Mouse (Mus musculus): Measurements from ENCODE around the gene Ccdc85c.

Ccdc85c gene

DNA sequence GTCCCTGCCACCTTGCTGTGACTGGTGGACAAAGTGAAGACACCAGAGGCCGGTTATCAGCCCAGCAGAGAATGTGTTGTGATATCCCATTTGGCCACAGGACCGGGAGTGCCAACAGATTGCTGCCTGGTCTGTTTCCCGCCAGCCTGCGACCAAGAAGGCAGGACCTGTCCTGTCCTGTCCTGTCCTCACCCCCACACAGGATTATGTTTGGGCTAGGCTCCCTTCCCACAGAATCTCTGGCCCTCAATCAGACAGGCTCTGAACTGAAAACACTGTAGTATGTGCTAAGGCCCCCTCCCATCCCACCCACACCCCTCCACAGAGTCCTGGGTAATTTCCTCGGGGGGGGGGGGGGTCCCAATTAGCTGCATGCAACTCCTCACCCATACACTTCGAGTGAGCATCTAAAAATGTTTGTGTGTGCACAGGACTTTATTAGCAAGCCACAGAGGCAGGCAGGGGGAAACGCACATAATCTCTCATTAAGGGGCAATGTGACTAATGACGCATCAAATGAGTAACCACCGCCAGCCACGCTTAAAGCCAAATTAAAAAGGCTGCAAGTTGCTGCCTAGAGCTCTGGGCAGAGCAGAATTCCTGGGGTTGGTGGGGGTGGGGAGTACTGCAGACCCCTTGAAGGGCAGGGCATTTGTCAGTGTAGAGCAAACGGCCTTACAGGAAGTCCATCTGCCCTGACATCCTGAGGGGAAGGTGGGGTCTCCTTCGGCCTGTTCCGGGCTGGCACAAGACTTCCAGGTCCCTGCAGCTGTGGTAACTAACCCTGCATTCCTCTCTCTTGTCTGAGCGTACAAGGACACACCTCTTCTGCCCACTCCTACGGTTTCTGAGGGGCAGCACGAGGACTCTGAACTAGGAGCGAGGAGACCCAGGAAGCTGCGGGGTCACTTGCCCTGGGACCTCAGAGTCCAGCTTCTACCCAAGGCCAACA is 61.9 kb downstream of the Ccdc85c start:
- DNase-seq: no peak

DNA sequence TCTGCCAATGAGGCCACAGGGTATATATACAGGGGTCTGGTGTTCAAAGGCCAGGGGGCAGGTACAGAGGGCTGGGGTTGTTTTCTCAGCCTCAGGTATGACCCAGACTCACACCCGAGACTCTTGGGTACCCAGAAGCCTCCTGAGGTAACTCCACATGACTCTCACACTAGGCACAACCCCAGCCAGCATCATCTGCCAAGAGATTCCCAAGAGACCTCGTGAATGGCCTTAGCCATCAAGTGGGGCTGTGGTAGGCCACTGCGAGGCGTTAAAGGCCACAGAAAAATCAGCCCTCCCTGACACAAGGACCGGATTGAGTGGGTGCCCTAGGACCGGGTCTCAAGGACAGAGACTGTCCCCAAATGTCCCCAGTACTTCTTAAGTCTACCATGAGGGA is 62.7 kb downstream of the Ccdc85c start:
- DNase-seq: no peak

DNA sequence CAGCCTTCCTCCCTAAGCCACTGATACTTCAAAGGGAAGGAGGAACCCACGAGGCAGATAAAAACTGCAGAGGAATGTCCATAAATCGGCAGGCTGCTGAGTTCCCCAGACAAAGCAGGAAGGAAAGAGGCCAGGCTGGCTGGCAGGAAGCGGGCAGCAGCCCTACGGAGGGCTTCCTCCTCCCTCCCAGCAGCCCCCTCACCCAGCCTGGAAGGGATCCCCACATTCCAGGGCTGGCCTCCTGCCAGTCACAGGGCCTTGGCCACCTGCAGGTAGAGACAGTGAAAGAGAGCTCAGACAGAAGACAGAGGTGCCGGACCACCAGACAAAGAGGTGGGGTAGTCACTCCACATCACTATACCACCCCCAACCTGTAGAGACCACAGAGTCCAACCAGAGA is 63.2 kb downstream of the Ccdc85c start:
- DNase-seq: no peak

DNA sequence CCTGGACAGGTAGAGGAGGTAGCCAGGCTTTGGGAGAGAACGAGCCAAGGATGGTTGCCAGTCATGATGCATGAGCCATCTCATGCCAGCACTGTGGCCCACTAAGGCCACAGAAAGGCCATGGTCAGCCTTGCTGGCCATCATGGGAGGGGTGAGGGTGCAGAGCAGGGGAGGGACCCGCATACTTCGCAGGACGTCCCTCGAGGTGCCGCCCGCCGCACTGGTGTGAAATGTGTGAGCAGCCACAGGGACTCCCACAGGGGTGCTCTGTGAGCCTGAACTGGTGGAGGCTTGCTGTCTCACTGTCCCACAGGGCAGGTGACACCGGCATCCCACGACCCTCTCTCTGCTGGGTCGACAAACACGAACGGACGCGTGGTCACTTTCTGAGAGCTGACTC is 64.6 kb downstream of the Ccdc85c start:
- no peak for DNase-seq

DNA sequence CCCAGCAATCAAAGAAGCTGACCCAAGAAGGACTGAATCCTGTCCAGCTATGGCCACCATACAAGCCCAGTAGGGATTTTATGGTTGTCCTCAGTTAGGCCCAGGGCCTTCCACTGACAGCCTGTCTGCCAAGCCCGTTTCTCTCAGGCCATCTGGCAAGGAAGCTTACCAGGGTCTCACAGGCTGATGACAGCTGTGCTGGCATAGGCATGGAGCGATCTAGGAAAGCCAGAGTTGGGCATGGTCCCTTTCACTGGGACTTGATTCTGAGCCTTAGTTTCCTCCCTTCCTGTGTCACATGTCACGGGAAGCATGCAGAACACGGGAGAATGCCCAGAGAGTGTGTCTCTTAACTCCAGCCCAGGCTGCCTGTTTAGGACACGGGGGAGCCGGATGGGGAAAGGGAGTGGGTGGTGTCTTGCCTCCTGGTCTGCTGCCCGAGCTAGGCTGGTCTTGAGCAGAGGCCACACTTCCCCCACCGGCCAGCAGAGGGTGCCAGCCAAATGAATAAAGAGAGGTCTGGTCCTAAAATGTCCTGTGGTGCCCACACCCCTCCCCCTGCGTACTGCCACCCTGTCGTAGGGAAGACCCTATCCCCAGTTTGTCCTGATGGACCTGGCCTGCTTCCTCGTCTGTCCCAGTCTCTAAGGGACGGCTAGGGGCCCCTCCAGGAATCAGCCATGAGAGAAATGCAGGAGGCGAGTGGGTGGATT is 66.3 kb downstream of the Ccdc85c start:
- peak; percentile 62 for DNase-seq

DNA sequence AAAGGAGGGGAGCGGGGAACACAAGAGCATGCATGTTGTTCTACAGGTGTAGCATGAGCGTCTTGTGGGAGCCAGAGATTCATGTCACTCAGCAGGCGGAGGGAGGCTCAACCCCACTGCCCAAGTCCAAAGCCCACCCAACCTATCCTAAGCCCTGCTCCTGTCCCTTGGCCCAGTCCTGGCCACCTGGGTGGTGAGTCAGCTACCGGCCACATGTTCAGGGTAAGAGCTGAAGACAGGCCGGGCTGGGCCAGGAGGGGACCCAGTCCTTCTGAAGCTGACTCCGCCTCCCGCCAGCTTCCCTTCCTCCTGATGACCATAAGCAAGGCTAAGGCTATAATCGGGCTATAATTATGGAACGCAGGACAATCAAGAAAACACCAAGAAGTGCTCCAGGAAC is 67.0 kb downstream of the Ccdc85c start:
- DNase-seq: no peak

- DNase-seq: peak; percentile 57
Measured at GRCm38 (mm10) chr12:108206641-108207040, 68.6 kb downstream of the Ccdc85c start.

DNA sequence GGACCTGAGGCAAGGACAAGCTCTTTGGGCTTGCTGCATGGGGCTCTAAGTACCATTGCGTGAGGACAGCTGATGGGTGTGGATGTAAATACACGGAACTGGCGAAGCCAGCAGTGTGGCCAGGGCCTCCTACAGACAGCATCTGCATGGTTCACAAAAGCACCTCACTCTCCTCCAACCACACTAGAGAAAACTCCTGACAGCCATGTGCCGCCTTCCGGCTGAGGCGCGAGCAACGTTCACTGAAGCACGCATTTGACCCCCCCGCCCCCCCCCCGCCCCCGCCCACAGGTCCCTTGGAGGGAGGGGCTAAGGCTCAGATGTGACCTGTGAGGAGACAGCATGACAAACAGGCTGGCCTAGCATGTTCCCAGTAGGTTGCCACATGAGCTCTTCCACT is 70.2 kb downstream of the Ccdc85c start:
- DNase-seq: no peak

GRCm38 (mm10) chr12:108203895-108204294 is 71.3 kb downstream of the Ccdc85c start:
- no peak for DNase-seq

- DNase-seq: no peak
Measured at GRCm38 (mm10) chr12:108200094-108200493, 75.1 kb downstream of the Ccdc85c start.

GRCm38 (mm10) chr12:108198447-108198846 is 76.8 kb downstream of the Ccdc85c start:
- DNase-seq: no peak

DNA sequence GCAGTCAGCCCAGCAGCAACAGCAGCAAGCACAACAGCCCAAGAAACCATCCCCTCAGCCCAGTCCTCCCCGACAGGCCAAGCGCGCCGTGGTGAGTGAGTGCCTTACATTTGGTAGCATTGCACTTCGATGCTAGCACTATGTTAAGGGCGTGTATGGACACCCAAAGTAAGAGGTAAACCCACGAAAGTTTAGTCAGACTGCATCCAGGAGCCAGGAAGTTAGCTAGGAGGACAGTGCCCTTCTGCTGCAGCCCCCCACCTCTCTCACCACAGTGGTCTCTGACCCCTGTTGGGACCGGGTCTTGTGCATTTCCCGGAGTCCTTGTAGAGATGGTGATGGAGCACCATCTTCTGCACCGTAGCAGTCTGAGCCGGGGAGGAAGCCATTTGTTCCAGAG is 79.5 kb downstream of the Ccdc85c start:
- DNase-seq: no peak

GRCm38 (mm10) chr12:108193878-108194277 is 81.3 kb downstream of the Ccdc85c start:
- no peak for DNase-seq

DNA sequence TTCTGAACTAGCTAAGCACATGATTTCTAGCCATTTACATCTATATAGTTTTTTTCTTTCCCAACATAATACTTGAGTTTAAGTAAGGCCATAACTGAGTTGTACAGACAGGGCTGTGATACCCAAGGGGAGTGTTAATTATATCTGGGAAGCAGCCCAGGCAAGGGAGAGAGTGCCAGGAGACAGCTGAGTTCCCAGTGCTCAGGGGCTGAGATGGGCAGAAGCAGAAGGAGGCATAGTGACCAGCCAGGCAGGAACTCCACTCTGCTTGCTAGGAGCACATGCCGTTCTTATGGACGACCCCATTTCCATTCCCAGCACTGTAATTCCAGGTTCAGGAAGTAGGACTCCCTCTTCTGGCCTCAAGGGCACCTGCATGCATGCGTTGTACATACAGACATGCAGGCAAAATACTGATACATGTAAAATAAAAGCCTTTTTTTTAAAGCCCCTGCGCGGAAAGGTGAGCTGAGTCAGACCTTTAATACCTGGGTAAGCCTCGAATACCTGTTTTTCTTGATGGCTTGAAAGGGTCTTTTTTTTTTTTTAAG is 87.6 kb downstream of the Ccdc85c start:
- DNase-seq: no peak

DNA sequence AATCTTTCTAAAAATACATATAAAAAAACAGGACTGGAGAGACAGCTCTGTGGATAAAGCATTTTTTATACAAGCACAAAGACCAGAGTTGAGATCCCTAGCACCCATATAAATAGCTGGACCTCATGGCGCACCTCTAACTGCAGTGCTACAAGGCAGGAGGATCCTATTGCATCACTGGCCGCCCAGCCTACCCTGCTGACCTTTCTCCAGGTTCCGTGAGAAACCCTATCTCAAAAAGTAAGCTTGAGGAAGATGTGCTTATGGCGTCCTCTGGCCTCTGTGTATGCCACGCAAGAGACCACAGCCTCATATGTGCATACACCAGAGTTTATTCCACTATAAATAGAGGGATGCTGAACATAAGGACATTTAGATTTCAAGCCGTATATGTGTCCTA is 93.5 kb downstream of the Ccdc85c start:
- no peak for DNase-seq

GRCm38 (mm10) chr12:108179321-108180266 is 95.6 kb downstream of the Ccdc85c start, which contains the start of gene Ccnk:
Gene Ccnk (plus strand): TSS chr12:108179579.
- peak; percentile 99 for DNase-seq

DNA sequence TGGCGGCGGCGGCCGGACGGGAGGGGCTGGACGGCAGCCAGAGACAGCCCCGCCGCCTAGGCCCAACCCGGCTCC is 96.1 kb downstream of the Ccdc85c start, which contains the start of gene Setd3:
Setd3 (minus strand) TSS at position 69 of the 75 bp plus-strand sequence.
- no peak for DNase-seq

DNA sequence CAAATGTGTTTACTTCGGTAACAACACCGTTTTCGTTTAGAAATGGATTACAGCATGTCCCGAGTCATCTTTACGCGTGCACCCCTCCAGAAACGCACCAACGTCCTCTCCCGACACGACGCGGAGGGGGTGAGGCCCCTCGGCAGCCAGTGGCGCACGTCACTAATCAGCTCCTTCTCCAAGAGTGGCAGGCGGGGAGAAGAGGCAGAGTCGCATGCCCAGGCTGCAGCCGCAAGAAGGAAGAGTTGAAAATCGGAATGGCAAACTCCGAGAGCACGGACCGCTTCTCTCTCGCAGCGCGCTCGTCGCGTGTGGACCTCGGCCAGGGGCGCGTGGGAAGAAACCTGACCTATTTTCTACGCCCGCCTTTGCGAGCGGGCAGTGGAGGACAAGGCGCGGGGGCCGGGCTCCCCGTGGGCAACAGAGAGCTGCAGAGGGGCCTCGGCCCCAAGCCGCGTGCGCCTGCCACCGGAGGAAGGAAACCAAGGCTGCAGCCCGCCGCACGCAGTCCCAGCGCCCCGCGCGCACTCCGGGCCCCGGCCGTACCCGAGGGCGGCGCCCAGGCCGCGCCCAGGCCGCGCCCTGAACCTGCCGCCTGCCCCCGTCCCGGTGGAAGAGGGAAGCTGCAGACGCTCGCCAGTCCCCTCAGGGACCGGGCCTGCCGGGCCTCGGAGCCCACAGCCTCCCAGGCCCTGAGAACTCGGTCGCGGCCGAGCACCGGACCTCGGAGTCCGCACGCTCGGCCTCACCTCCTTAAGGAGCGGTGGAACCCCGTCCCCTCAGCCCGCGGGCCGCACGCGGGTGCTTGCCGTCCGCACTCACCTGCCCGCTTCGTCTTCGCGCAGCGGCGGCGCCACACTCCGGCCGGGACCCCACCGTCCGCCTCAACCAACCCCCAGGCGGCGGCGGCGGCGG is 96.6 kb downstream of the Ccdc85c start:
- DNase-seq: peak; percentile 70

- no peak for DNase-seq
Measured at GRCm38 (mm10) chr12:108176366-108176765, 98.9 kb downstream of the Ccdc85c start.

GRCm38 (mm10) chr12:108174606-108175505 is 100.4 kb downstream of the Ccdc85c start:
- no peak for DNase-seq

DNA sequence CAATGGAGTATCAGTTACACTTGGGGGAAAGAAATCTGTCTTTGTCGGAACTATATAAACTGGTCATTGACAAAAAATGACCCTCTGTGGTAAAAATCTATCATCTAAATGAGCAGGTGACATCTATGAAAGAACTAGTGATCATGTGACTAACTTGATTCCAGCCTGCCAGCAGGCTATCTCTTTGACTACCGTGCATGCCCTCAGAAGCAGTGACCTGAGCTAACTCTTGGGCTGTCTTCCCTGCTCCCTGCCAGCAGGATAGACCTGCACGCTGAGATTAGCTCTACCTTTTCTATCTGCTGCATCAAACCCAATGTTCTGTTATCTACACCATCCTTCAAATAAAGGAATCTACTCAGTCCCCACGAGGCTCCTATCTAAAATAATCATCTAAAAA is 102.6 kb downstream of the Ccdc85c start:
- DNase-seq: no peak
